Mouse (Mus musculus) c-Kit-positive CD71-positive TER-119-positive erythroid progenitor cells, embryonic 14.5 days (primary cell): ENCODE data around the gene Igdcc3.

Experiments used
- DNase-seq: peaks from one replicate; pipeline ENCODE4 v3.0.0-alpha.2; 2013; ENCODE audit warnings: low spot score

Igdcc3 gene

DNA sequence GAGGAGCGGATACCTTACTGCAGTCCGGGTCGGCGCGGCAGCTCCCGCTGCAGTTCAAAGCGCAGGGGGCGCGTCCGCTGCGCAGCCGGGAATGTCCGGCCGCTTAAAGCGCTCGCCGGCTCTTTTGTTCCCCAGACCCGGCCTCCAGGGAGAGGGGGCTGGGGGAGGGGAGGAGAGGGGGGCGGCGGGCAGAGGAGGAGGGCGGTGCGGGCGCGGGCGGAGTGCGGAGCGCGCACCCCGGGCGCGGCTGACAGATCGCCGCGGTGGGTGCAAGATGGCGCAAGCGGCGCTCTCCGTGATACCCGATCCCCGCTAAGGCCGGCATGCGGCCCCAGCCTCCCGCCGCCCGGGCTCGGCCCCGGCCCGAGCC, at the start of gene Igdcc3:
Igdcc3 (plus strand) TSS at position 254 of the 370 bp plus-strand sequence.
- no peak for DNase-seq

DNA sequence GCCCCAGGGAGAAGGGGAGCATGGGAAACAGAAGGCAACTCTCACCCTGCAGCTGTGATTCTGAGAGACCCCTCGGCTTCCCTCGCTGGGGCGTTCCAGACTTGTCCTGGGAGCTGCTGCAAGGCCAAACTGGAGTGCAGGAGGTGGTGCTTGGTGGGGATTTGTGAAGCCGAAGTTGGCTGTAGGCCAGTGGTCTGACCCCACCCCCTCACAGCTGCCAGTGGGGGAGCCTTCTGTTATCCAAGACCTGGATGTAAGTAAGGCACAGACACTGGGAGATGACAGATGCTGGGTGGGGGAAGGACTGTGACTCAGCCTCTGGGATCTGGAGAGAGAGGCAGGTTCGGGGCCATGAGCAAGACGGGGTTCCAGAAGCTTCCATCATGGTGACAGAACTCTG, 46.8 kb upstream of the Igdcc3 start:
- DNase-seq = no peak

DNA sequence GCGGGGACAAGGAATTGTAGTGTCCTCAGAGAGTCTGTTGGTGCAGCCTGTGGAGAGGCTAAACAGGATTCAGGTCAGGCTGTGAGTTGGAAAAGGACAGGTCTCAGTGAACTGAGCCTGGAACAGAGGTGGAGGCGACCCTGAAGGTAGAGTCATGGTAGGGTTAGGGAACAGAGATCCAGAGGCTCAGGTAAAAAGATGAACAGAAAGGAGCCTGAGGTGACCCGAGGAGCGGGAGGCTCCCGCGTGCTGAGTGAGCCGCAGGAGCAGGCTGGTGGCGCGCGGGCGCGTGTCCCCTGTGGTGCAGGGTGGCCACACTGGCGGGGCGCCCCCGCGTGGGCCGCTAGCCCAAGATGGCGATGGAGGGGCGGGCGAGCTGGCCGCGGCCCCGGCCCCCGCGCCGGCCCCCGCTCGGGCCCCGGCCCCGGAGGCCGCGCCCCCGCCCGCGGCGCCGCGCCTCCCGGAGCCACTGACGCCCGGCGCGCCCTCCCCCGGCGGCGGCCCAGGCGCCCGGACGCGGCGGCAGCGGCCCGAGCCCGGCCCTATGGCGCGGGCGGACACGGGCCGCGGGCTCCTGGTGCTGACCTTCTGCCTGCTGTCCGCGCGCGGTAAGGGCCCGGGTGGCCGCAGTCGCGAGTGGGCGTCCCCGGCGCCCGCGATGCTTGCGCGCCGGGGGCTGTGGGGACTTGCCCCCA, 39.9 kb upstream of the Igdcc3 start, which contains the start of gene Igdcc4:
Igdcc4 (plus strand) TSS at position 496 of the 695 bp plus-strand sequence.
- DNase-seq = no peak

DNA sequence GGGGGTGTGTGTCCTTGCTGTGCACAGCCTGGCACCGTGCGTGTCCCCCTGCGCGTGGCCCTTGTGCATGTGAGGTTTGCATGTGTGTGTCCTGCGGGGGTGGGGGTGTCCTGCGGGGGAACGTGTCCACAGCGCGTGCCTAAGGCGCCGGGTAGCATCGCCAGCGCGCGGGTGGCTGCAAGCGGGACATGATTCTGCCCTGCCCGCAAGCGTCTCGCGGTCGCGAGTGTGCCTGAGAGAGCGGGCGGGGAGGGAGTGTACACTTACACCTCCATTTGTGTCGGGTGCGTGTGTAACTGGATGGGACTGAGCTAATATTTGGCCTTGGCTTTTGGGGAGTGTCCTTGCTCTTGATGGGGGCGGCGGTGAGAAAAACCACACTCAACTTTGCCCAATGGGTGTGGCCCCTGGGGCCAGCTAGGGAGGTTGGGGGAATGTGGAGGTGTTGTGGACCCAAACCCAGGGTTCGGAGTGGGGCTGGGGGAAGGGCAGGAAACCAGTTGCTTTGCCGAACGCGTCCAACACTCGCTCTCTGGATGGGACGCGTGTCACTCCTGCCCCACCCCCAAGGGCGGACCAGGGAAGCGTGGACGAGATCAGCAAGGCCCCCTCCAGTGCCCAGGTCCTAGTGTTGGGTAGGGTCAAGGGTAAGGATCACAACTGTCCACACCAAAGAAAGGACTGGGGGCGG, 39.2 kb upstream of the Igdcc3 start:
- DNase-seq = no peak

DNA sequence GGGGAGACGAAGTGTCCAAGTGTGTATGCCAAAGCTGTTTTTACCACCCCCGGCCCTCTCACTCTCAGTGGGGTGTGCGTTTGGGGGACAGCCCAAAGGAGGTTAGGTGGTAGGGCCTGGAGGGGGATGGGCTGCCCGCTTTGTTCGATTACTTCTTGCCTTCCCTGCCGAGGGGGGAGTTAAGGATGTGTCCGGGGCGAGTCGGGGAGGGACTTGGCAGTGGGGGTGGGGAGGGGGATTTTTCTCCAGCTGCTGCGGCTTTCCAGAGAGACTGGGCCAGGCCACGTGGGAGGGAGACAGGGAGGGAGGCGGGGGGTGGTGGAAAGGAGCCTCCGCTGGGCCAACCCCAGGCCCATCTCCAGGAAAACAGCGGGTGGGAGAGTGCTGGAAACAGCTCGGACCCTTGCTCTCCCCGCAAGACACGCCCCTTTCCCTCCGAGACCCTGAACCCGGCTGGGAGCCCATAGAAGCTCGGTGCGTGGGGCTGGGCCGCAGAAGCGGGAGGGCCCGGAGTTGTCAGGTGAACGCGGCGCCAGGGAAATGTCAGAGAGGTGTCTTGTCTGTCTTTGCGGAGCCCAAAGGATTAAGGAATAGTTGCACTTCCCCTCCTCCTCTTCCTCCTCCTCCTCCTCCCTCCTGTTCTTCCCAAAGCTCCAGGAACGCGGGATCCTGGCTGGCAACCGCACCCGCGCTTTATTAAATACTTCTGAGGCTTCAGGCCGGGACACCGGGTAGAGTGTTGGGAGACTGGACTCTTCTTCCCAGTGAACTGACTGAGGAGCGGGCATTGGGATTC, 38.4 kb upstream of the Igdcc3 start:
- DNase-seq = no peak

DNA sequence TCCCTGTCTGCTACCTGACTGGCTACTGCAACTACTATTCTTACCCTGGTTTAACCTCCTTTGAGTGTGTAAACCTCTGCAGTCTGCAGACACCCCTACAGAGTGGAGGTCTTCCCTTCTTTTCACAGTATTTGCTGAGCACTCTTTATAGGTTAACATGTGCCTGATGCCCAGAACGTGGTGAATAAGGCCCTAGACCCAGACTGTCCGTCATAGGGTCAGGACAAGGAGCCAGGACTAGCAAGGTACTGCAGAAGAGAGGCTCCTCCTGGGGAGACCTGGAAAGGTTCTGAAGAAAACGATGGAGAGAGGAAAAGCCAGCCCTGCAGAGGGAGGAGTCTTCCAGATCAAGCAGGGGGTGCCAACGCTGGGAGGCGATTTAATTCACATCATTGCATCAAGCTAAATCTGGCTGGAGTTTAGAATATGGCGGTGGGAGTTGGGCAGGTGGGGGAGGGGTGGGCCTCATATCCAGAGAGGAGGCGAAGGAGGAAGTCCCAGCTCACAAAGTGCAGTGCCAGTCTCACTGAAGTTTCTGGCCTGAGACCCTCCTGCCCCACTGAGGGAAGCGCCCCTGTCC, 37.7 kb upstream of the Igdcc3 start:
- DNase-seq = no peak

DNA sequence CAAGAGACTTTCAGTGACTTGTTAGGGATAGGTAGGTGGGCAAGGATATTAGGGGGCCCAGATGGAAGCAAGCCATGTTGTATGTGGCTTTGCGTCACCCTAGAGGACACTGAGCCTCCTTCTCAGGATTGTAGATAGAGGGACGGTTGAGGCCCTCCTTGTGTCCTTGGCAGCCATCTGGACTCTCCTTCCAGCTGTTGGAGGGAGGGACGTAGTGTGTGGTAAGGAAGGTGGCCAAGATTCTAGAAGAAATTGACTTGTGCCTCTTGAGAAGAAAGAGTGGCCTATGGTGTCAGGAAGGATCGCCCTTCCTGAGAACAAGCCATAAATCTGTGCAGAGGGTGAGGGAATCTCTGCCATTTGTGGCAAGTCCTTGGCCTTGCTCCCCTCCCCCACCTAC, 34.2 kb upstream of the Igdcc3 start:
- no peak for DNase-seq

DNA sequence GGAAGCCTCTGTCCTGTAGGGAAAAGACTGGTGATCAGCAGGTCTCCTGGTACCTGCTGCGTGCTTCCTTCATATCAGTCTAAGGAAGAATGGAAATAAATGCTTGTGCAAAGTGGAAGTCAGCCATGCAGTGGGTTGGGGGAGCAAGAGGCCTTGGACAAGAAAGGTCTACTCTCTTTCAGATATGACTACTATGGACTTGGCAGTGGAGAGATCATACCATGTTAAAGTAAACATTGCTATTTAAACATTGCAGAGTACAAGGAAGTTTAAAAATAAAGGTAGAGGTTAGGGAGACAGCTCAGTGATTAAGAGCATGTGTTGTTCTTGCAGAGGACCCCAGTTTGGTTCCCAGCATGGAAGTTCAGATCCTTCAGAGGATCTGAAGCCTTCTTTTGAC, 33.1 kb upstream of the Igdcc3 start:
- no peak for DNase-seq

DNA sequence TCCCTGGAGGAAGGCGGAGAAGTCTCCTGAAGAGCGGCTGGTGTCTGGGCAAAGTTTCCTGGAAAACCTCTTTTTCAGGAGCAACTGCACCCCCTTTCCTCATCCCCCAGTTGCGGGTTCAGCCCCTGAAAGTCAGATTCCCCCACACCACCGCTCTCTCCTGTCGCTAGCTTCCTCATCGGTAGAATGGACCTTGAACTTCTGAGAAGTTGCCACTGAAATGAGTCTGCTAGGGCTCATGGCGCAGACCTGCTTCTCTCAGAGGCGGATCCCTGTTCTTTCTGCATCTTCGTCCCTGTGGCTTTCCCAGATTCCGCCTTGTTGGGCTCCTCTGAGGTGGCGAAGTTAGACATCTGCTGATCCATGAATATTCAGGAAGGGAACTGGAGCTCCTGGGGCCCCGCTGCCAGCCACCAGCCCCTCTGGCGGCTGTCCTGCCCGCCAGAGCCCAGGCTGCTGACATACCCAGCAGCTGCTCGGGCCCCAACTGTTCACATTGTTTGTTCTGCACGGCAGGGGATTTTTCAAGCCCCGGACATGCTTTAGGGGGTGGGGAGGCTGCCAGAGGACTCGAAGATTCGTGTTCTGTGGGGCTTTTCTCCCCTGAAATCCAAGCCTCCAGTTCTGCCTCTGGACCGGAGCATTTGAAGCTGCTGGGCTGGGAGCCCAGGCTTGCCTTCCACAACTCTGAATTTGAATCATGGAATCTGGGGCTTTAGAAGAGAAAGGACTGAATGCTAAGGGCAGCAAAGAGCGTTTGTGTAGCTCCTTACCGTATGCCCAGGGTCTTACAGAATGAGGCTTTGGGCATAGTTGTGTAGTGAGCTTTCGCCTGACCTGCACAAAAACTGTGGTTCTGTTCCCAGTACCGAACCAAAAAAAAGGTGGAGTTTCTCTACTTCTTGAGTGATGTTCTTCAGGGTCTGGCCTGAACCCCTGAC, 31.6 kb upstream of the Igdcc3 start:
- no peak for DNase-seq

DNA sequence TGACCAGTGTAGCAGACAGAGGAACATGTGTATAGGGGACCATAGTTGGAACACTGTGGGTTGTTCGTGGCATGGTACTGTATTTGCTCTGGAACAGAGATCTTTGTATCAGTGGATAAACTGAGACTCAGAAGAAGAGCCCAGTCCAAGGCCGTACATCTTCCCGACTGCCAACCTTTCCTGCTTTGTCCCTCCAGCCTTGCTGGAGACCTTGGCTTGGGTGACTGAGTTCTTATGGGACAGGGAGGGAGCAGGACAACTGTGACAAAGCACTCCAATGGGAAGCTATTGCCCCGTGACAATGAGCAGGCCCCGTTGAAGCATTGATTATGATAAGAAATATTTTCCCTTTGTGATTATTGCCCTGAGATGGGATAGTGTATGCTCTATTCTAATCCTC, 29.3 kb upstream of the Igdcc3 start:
- no peak for DNase-seq

DNA sequence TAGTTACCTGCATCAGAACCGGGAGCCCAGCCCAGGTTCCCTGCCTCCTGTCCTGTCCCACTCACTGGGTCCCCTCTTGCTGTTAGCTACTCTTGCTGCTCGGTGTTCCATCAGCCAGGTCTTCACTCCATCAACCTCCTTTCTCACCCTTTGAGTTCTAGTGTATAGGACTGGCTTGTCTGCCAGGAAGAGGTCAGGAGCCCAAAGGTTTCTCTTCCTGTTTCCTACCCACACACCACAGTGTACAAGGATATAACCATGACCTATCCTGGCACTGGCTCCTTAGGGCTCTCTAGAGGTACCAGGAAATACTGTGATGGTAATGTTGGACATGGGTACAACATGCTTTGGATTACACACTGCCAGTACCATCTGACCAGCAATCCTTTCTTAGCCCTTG, 27.3 kb upstream of the Igdcc3 start:
- DNase-seq = no peak

DNA sequence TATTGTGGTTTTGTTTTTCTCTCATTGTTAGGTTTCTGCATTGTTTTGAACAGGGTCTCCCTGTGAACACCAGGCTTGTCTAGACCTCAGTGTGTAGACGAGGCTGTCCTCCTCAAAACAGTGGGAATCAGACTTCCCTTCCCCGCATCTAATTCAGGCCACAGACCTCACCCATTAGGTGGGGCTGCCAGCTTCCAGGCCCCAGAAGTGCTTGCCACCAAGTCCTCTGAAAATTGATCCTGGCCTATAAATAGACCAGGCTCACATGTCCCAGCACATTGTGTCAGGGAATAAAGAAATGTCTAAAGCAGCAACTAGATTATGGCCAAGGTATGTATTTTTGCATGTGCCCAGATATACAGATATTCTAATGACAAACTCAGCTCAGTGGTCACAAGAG, 25.1 kb upstream of the Igdcc3 start:
- no peak for DNase-seq

DNA sequence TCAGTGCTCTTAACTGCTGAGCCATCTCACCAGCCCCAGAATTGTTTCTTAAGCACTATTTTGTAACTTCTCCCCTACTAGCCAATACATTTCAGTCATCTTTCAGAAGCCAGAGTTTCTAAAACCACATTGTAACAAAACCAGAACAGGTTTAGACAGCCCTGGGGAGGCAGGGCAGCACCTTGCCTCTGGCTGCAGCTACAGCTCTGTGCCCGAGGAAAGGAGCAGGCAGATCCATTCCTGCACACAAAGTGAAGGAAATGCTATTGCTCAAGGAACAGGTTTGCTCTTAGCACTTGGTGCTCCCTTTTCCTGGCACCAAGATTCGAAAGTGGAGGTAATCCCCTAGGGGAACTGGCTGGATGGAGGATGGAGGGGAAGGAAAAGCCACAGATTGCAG, 23.5 kb upstream of the Igdcc3 start:
- no peak for DNase-seq

DNA sequence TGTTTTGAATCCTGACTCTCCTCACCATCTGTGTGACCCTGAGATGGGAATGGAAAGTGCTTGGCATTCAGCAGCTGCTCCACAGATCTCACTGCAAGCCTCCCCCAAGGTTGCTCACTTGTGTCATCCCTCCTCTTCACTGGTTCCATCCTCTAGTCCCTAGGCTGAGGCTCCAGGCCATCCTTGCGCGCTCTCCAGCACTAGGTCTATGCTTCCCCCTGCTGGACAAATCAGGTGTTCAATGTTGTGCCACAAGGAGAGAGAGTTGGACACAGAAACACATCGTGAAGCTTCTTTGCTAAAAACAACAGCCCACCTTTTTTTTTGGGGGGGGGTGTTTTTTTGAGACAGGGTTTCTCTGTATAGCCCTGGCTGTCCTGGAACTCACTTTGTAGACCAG, 20.1 kb upstream of the Igdcc3 start:
- DNase-seq = peak; percentile 56

DNA sequence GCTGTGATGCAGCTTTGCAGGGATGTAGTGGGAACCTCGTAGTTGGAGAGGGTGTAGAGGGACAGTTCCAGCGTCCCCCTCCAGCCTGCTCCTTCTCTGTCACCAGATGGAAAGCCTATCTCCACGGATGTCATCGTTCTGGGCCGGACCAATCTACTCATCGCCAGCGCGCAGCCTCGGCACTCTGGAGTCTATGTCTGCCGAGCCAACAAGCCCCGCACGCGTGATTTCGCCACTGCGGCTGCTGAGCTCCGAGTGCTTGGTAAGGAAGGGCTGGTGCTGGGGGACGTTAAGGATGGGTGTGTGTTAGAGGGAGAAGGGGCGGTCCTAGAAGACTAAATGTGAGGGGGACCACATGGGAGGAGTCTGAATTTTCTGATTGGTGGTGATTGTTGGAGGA, 18.4 kb upstream of the Igdcc3 start:
- DNase-seq = no peak

DNA sequence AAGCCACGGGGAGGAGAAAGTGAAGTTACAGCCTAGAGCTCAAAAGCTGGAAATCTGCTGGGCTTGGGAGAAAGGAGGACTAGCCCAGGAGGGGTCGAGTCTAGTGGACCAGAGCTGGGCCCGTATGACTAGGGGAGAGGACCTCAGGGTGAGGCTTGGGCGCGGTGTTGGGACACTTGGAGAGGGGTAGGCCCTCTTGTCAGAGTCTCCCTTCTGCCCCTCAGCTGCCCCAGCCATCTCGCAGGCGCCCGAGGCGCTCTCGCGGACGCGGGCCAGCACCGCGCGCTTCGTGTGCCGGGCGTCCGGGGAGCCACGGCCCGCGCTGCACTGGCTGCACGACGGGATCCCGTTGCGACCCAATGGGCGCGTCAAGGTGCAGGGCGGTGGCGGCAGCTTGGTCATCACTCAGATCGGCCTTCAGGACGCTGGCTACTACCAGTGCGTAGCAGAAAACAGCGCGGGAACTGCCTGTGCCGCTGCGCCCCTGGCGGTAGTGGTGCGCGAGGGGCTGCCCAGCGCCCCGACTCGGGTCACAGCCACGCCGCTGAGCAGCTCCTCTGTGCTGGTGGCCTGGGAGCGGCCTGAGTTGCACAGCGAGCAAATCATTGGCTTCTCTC, 17.3 kb upstream of the Igdcc3 start:
- DNase-seq = no peak

DNA sequence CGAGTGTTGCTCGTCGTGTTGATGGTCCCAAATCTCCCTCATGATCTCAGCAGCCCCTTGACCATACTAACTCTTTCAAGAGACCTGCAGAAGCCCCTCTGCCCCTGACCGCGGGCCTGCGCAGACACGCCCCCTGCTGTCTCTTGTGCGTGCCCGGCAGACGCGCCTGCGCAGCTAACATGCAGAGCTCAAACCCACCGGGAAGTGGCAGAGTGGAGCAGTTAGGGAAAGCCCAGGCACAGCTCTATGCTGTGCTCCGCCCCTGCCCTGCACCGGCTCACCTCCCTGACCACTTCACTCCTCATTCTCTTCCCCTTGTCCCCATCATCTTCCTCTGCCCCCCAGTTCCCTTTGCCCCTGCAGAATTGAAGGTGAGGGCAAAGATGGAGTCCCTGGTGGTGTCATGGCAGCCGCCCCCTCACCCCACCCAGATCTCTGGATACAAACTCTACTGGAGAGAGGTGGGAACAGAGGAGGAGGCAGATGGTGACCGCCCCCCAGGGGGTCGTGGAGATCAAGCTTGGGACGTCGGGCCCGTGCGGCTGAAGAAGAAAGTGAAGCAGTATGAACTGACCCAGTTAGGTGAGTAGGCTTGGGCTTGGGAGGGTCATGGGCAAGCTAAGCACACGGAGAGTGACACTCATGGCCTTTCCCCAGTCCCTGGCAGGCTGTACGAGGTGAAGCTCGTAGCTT, 12.7 kb upstream of the Igdcc3 start:
- DNase-seq = no peak

DNA sequence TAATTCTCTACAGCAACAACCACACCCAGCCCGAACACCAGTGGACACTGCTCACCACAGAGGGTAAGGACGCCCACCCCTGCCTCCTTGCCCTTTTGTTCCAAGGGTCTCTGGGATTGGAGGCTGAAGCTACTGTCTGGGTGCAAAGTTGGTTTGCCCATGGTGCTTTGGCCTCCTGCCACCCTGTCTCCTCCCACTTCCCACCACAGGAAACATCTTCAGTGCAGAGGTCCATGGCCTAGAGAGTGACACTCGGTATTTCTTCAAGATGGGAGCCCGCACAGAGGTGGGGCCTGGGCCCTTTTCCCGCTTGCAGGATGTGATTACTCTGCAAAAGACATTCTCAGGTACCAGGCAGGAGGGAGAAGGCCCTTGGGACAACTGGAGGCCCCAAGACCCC, 9.3 kb upstream of the Igdcc3 start:
- DNase-seq = no peak

DNA sequence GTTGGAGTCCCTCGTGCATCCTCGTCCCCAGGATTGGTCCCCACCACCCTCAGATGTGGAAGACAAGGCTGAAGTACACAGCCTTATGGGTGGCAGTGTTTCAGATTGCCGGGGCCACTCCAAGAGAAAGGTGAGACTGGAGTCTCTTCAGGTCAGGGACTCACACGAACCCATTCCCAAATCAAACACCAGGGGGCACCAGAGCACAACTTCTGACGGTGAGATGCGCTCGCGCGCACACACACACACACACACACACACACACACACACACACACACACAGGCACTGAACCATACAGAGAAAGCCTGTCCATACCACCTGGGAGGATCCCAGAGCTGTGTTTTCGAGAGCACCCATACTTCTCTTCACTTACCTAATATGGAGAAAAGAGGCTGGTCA, 7.2 kb upstream of the Igdcc3 start:
- DNase-seq = peak; percentile 69

DNA sequence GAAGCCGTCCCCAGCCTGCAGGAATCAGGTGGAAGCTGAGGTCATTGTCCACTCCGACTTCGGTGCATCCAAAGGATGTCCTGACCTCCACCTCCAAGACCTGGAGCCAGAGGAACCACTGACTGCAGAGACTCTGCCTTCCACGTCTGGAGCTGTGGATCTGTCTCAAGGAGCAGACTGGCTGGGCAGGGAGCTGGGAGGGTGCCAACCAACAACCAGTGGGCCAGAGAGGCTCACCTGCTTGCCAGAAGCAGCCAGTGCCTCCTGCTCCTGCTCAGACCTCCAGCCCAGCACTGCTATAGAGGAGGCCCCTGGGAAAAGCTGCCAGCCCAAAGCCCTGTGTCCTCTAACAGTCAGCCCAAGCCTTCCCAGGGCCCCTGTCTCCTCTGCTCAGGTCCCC, 5.9 kb upstream of the Igdcc3 start:
- DNase-seq = no peak

DNA sequence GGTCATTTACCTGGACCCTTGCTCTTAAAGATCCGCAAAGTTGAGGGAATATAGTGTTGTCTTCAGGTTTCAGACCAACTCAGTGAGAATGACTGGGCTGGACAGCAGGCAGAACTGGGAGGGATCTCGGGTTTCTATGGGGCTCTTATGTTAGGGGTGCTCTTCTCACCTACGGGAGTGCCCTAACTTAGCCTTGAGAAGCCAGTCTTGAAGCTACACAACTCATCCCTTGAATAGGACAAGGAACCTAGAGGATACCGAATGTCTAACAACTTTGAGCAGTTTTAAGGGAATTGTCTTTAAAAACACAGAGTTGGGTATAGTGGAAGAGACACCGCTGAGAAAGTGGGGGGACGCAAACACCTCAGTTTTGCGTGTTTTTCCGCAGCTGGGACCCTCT, 498 bp upstream of the Igdcc3 start:
- no peak for DNase-seq
